Mouse (Mus musculus) kidney, postnatal 0 days (tissue): ENCODE measurements around the gene Wdr4. TPM values are rescaled to one million over a fixed set of nuclear protein-coding genes. Genes with fewer than 3 reads are reported as not detected.

Experiments
- ATAC-seq: fragments of 200-750 bp; cut with Nextera tagmentation; replicated peaks from 2 replicates; pipeline ENCODE4 v1.8.0; 2017; ENCODE audit warnings: low read depth, moderate number of reproducible peaks, moderate TSS enrichment, moderate library complexity; ENCODE audit not compliant: low FRiP score
- DNase-seq: peaks from one replicate; pipeline ENCODE4 v3.0.0-alpha.2; 2016; ENCODE audit warnings: low spot score
- H3K27ac ChIP-seq: fragments of 300-500 bp; sonication (generic); 2 replicates; pipeline ENCODE4 v1.5.1; 2014; ENCODE audit warnings: mild to moderate bottlenecking
- H3K27me3 ChIP-seq: fragments of 300-500 bp; sonication (generic); 2 replicates; pipeline ENCODE4 v1.6.1; 2014; ENCODE audit warnings: low read length, mixed read lengths; ENCODE audit not compliant: insufficient read depth
- H3K36me3 ChIP-seq: fragments of 300-500 bp; sonication (generic); 2 replicates; pipeline ENCODE4 v1.6.1; 2014; ENCODE audit warnings: low read length, mixed read lengths; ENCODE audit not compliant: insufficient read depth
- H3K4me1 ChIP-seq: fragments of 300-500 bp; sonication (generic); replicated peaks from 2 replicates; pipeline ENCODE4 v1.6.1; 2014; ENCODE audit warnings: antibody characterized with exemption, low read length, mixed read lengths; ENCODE audit not compliant: insufficient read depth
- H3K4me2 ChIP-seq: fragments of 300-500 bp; sonication (generic); 2 replicates; pipeline ENCODE4 v1.6.1; 2014; ENCODE audit warnings: mild to moderate bottlenecking, low read length, moderate library complexity, mixed read lengths
- H3K4me3 ChIP-seq: fragments of 300-500 bp; sonication (generic); replicated peaks from 2 replicates; pipeline ENCODE4 v1.5.1; 2014; ENCODE audit warnings: low read depth, low read length
- H3K9ac ChIP-seq: fragments of 300-500 bp; sonication (generic); 2 replicates; pipeline ENCODE4 v1.6.1; 2014; ENCODE audit warnings: low read depth, low read length
- H3K9me3 ChIP-seq: fragments of 300-500 bp; sonication (generic); replicated peaks from 2 replicates; pipeline ENCODE4 v1.6.1; 2016; ENCODE audit warnings: low read length, inconsistent platforms, mixed read lengths
- CTCF ChIP-seq: IDR thresholded peaks from 2 replicates; pipeline ENCODE4 v1.5.1; 2016; ENCODE audit warnings: antibody characterized with exemption, low read depth, mild to moderate bottlenecking, moderate library complexity
- WGBS: fragments of 180-500 bp; shearing (Covaris S2); extraction: QIAGEN DNeasy Blood & Tissue Kit; methylation state at CpG from one replicate; pipeline ENCODE4 v1.1.7; 2014; 5-methylcytosine and 5-hydroxymethylcytosine counted together
- polyA plus RNA-seq: library from polyadenylated mRNA; unstranded; fragments of >200 nt; fragmentation: Nextera tagmentation; extraction: Ambion mirVana; gene quantifications from 2 replicates; pipeline ENCODE4 v1.2.1, GENCODE M21; 2015

Wdr4 gene
- polyA plus RNA-seq, 1 experiment from 2014 or later: 25.9 TPM

- ATAC-seq (no peak), DNase-seq (no peak)
- H3K27ac ChIP-seq: no peak overlapping the region
These were observed 45.4 kb downstream of the Wdr4 start for GRCm38 (mm10) chr17:31474388-31474787.

GRCm38 (mm10) chr17:31470766-31471418, 48.9 kb downstream of the Wdr4 start:
- Histone ChIP-seq H3K9me3 (no peaks in the 10 kb centered on the region), H3K27ac (no peak overlapping the region), H3K36me3 (0 out of 2 replicates have a peak, but pooled peaks cover 17% of the 10 kb centered on the region), H3K27me3 (no peaks in the 10 kb centered on the region), H3K9ac (no peak overlapping the region), H3K4me1 (no peaks in the 10 kb centered on the region), H3K4me2 (no peak overlapping the region), H3K4me3 (no peak overlapping the region)
- ATAC-seq (no peak), DNase-seq (no peak)
- no peak for TF ChIP-seq CTCF
- WGBS: 91% methylated on average over 5 of the region's 5 CpGs

More at GRCm38 (mm10) chr17:31474388-31474787, 45.4 kb downstream of the Wdr4 start:
- Histone ChIP-seq H3K27me3 (no peaks in the 10 kb centered on the region), H3K4me3 (no peak overlapping the region), H3K4me2 (no peak overlapping the region), H3K9me3 (no peaks in the 10 kb centered on the region), H3K36me3 (0 out of 2 replicates have a peak, but pooled peaks cover 17% of the 10 kb centered on the region), H3K9ac (no peak overlapping the region), H3K4me1 (no peaks in the 10 kb centered on the region)
- no peak for TF ChIP-seq CTCF
- WGBS: 78% methylated on average over 6 of the region's 6 CpGs

GRCm38 (mm10) chr17:31468496-31468895, 51.3 kb downstream of the Wdr4 start:
- Histone ChIP-seq H3K4me3 (no peak overlapping the region), H3K27me3 (no peaks in the 10 kb centered on the region), H3K4me2 (no peak overlapping the region), H3K4me1 (no peaks in the 10 kb centered on the region), H3K9me3 (no peaks in the 10 kb centered on the region), H3K36me3 (0 out of 2 replicates have a peak, but pooled peaks cover 13% of the 10 kb centered on the region), H3K27ac (no peak overlapping the region), H3K9ac (no peak overlapping the region)
- no peak for DNase-seq
- no peak for TF ChIP-seq CTCF
- 68% methylated on average over 5 of the region's 5 CpGs for WGBS
- ATAC-seq: no peak

- Histone ChIP-seq H3K4me1 (no peaks in the 10 kb centered on the region), H3K4me3 (no peak overlapping the region), H3K9me3 (no peaks in the 10 kb centered on the region), H3K27ac (no peak overlapping the region), H3K9ac (no peak overlapping the region), H3K4me2 (no peak overlapping the region), H3K36me3 (0 out of 2 replicates have a peak, but pooled peaks cover 13% of the 10 kb centered on the region), H3K27me3 (no peaks in the 10 kb centered on the region)
- WGBS: 90% methylated on average over 3 of the region's 3 CpGs
- ATAC-seq (no peak), DNase-seq (no peak)
- TF ChIP-seq CTCF: peak; percentile 60
These were observed 52.9 kb downstream of the Wdr4 start for GRCm38 (mm10) chr17:31466854-31467253.

GRCm38 (mm10) chr17:31462506-31462905, 57.3 kb downstream of the Wdr4 start:
- DNase-seq (no peak), ATAC-seq (no peak)
- H3K36me3 ChIP-seq: no peaks in the 10 kb centered on the region
- H3K9ac ChIP-seq: no peak overlapping the region
- no peaks in the 10 kb centered on the region for H3K27me3 ChIP-seq
- no peaks in the 10 kb centered on the region for H3K9me3 ChIP-seq
- WGBS: 93% methylated on average over 2 of the region's 2 CpGs
- no peaks in the 10 kb centered on the region for H3K4me1 ChIP-seq
- no peak overlapping the region for H3K4me3 ChIP-seq
- H3K4me2 ChIP-seq: no peak overlapping the region
- no peak for TF ChIP-seq CTCF
- H3K27ac ChIP-seq: no peak overlapping the region

- DNase-seq (no peak), ATAC-seq (no peak)
- H3K27ac ChIP-seq: no peak overlapping the region
- H3K9ac ChIP-seq: no peak overlapping the region
- no peak overlapping the region for H3K4me3 ChIP-seq
- no peak overlapping the region for H3K4me2 ChIP-seq
- H3K36me3 ChIP-seq: 0 out of 2 replicates have a peak, but pooled peaks cover 5% of the 10 kb centered on the region
- 80% methylated on average over 4 of the region's 4 CpGs for WGBS
- TF ChIP-seq CTCF: no peak
- H3K4me1 ChIP-seq: no peaks in the 10 kb centered on the region
- no peaks in the 10 kb centered on the region for H3K27me3 ChIP-seq
- no peaks in the 10 kb centered on the region for H3K9me3 ChIP-seq
These were observed 59.4 kb downstream of the Wdr4 start for GRCm38 (mm10) chr17:31460416-31460815.
